Mouse (Mus musculus): ENCODE measurements around the gene Gtf2f1.

Gtf2f1 gene

DNA sequence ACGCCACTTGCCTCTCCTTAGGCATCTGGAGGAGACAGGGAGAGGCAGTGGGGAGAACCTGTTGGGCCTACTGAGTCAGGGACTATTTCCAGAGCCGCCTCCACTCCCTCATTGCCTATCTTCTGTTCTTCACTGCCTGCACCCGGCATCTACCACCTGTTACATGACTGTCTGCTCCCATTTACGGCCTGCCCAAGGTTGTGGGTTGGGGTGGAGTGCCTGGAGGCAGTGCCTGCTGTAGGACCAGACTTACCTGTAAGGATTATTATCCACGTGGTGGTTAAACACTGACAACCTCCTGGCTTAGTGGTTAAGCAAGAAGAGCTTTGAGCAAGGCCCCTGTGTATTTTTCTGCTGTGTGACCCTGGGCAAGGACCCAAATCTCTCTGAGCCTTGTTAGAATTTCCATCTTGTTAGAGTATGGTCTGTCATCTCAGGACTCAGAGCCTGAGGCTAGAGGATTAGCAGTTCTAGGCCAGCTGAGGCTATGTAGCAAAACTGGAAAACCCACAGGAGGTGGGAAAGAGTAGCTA, 36.3 kb downstream of the Gtf2f1 start:
- DNase-seq (ENCODE audit: low spot score in 2 of 2): no peak

DNA sequence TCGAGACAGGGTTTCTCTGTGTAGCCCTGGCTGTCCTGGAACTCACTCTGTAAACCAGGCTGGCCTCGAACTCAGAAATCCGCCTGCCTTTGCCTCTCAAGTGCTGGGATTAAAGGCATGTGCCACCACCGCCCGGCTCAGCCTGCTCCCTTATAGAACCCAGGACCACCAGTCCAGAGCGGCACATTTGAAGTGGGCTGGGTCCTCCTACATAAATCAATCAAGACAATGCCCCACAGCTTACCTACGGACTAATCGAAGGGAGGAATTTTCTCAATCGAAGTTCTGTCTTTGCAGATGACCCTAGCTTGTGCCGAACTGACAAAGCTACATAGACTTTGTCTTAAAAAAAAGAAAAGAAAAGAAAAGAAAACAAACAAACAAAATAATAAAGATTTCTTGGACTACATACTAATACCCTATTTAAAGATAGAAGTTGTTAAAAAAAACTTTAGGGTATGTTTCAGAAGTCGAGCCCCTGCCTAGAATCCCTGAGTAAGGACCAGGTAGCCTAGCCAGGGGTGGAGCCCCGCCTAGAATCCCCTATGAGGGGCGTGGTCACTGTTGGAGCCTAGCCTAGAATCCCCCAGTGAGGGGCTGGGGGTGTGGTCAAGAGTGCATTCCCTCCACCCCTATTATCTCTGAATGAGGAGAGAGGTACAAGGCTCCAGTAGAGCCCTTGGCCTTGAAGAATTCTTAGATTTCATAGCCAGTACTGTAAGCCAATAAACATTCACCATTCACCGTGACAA, 37.0 kb downstream of the Gtf2f1 start:
- no peak for DNase-seq (ENCODE audit: low spot score in 2 of 2)

DNA sequence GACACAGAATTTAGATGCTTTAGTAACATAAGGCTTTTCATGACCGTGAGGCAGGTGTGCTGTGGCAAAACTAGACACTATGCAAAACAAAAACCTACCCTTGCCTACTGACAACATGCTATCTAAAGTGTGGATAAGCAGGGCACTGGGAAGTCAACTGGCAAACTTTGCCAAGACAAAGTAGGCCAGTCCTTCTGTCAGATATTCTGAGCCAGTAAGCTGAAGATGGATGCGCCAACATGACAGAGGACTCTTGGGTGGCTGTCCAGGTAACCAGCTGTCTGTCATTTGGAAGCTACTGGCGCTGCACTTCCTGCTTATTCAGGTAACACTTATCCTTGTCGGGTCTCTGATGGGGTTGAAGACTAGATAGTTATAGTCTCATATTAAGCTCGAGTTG, 41.0 kb downstream of the Gtf2f1 start:
- DNase-seq (ENCODE audit: low spot score in 2 of 2): no peak

DNA sequence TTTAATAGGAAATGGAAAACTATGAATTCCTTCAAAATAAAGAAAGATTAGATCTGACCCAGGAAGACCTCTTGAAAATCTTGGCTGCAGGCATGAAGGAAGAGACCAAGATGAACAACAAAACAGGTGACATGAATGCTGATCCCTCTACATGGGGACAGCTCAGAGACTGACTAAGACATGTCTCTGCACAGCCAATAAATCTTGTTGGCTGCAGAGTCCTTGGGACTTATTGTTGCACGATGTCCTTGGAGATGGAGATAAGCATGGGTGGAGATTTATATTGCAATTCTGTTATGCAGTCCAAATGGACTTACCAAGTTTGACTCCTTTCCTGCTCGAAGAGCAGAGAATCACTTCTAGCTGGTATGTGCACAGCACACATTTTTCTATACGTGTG, 41.8 kb downstream of the Gtf2f1 start:
- DNase-seq (ENCODE audit: low spot score in 2 of 2): no peak

DNA sequence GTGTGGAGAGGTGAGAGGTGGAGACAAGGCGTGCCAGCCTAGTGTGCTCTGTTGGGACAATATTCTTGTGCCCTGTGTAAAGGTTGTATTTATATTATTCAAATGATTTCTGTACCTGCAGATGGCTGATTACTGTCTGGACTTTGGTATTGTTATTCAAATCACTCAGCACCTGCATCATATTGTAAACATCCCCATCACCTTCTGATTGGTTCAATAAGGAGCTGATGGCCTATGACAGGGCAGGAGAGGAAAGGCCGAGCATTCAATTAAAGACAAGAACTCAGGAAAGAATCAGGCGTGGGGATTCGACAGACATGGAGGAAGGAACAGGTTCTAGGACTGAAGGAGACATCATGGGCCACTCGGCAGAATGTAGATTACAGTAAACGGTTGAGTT, 47.4 kb downstream of the Gtf2f1 start:
- no peak for DNase-seq (ENCODE audit: low spot score in 2 of 2)

DNA sequence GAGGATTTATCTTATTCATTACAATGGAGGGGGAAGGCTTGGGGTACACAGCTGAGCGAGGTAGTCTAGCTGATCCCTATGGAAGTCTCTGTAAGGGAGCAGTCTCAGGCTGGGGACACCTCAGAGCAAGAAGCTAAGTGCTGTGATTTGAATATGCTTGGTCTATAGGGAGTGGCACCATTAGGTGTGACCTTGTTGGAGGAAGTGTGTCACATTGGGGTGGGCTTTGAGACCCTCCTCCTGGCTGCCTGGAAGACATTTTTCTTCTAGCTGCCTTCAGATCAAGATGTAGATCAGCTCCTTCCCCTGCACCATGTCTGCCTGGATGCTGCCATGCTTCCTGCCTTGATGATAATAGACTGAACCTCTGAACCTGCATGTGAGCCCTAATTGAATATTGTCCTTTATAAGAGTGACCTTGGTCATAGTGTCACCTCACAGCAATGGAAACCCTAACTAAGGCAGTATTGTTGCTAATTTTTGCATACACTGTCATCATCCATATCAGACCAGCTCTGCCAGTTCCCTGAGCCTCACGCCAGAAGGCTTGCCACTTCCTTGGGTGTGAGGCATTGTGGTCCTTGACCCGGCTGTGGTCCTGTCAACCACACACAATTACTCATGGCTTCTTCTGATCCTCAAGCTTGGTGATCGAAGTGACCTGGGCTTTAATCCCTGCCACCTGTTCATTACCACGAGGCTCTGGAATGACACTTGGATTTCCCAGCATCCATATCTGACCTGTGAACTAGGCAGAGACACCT, 48.3 kb downstream of the Gtf2f1 start:
- DNase-seq (ENCODE audit: low spot score in 2 of 2): no peak

DNA sequence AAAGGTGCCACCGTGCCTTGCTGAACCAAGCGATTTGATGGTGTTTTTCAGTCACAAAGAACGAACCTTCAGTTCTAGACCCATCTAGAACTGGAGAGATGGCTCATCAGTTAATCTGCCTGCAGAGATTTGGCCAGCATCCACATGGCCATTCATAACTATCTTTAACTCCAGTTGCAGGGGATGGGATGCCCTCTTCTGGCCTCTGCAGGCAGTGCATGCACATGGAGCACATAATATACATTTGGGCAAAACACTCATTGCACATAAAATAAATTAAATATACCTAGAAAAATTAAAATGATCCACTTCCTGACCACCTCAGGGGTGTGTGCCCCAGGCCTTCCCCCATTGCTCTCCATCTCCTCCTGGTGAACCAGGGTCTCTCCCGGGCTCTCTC, 49.2 kb downstream of the Gtf2f1 start:
- no peak for DNase-seq (ENCODE audit: low spot score in 2 of 2)

DNA sequence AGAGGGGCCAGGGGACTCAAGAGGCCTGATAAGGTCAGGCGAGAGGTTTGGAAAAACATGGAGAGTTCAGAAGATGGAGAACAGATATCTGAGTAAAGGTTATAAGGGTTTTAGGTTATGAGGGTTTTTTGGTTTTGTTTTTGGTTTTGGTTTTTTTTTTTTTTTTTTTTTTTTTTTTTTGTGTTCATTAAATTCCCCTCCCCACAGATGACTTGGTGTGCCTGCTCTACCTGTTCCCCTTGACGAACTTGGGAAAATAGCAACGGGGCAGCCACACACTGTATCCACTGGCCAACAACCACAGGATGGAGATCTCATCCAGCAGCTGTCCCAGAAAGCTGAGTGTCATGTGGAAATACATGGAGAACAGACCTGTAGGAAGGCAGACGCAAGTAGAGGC, 52.4 kb downstream of the Gtf2f1 start:
- DNase-seq (ENCODE audit: low spot score in 2 of 2): no peak

DNA sequence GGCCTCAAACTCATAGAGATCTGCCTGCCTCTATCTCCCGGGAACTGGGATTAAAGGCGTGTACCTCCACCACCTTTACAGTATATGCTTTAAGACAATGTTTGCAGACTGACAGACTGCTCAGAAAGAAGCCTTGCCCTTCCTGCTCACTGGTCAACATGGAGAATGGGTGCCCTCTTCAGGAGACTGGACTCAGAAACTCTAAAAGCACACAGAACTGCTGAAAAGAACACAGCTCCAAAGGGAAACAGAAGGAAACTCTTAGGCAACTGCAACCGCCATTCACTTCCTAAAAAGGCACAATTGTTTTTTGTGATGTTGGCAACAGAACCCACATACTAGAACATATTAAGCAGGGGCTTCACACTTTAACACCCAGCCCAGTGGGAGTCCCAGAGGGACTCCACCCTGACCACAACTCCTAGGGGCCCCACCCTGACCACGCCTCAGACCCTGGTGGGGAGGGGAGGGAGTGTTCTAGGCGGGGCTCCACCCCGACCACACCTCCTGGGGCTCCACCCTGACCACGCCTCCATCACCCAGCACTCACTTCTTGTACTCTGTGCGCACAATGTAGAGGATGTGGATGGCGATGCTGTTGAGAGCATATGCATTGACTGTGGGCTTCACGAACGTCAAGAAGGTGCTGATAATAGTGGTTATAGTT, 53.2 kb downstream of the Gtf2f1 start:
- DNase-seq (ENCODE audit: low spot score in 2 of 2): no peak

DNA sequence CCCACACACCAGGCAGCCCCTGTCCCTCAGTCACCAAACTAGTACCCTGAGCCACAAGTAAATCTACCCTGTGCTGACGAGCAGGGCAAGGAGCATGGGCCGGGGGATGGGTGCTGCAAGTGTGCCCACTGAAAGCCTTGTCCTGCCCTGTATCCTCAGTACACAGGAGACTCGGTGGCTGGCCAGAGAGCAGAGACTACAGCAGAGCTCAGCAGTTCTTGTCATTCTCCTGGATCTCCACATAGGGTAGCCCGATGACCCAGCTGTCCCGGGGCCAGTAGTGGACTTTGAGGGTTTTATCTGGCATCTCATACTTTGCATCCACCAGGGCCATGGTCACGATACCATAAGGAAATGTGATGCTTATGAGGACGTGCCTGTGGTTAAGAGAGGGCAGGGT, 56.2 kb downstream of the Gtf2f1 start:
- DNase-seq (ENCODE audit: low spot score in 2 of 2): no peak

Data from right cerebral cortex, postnatal 10 days (tissue).